Mouse (Mus musculus) granulocyte monocyte progenitor cell, adult 5-6 weeks (primary cell): ENCODE data around the gene Nkx2-3. TPM values are rescaled to one million over a fixed set of nuclear protein-coding genes. Genes with fewer than 3 reads are reported as not detected.

Source experiments
- ATAC-seq: replicated peaks from 2 replicates; pipeline ENCODE4 v1.8.0; 2016; ENCODE audit warnings: mild to moderate bottlenecking, moderate TSS enrichment, inconsistent platforms; ENCODE audit not compliant: poor library complexity, severe bottlenecking
- total RNA-seq, 2 experiments: library from RNA; stranded (forward) in 1 of 2; stranded (reverse) in 1 of 2; fragments of 200-712, 200-1000 nt in 1 of 2; fragments of >200 nt in 1 of 2; fragmentation: Nextera tagmentation in 1 of 2; gene quantifications; 2 replicates each; pipeline ENCODE4 v1.2.3; 2014 to 2017

The Nkx2-3 gene
- total RNA-seq, 2 experiments from 2014 or later, result not detected

GRCm38 (mm10) chr19:43604492-43605120 lies 7.5 kb upstream of the Nkx2-3 start:
- no peak for ATAC-seq

GRCm38 (mm10) chr19:43605666-43606551 lies 6.2 kb upstream of the Nkx2-3 start:
- ATAC-seq, result no peak

GRCm38 (mm10) chr19:43606552-43607530 lies 5.3 kb upstream of the Nkx2-3 start:
- no peak for ATAC-seq

- ATAC-seq, result no peak
Measured at GRCm38 (mm10) chr19:43607842-43608680, 4.1 kb upstream of the Nkx2-3 start.

GRCm38 (mm10) chr19:43608711-43609457 lies 3.2 kb upstream of the Nkx2-3 start:
- no peak for ATAC-seq

- ATAC-seq, result no peak
Measured at GRCm38 (mm10) chr19:43609458-43610330, 2.4 kb upstream of the Nkx2-3 start.

- ATAC-seq, result peak; percentile 51
Measured at GRCm38 (mm10) chr19:43610341-43610848, 1.7 kb upstream of the Nkx2-3 start.

- no peak for ATAC-seq
Measured at GRCm38 (mm10) chr19:43611110-43611509, 1.0 kb upstream of the Nkx2-3 start.

- no peak for ATAC-seq
Measured at GRCm38 (mm10) chr19:43611561-43611960, 564 bp upstream of the Nkx2-3 start.

GRCm38 (mm10) chr19:43612501-43612971 lies 411 bp downstream of the Nkx2-3 start:
- no peak for ATAC-seq

- ATAC-seq, result no peak
Measured at GRCm38 (mm10) chr19:43613293-43614130, 1.4 kb downstream of the Nkx2-3 start.

GRCm38 (mm10) chr19:43614341-43615073 lies 2.4 kb downstream of the Nkx2-3 start:
- ATAC-seq, result peak; percentile 13

- no peak for ATAC-seq
Measured at GRCm38 (mm10) chr19:43615074-43615445, 2.9 kb downstream of the Nkx2-3 start.

GRCm38 (mm10) chr19:43615571-43616414 lies 3.7 kb downstream of the Nkx2-3 start:
- no peak for ATAC-seq

GRCm38 (mm10) chr19:43616415-43616861 lies 4.3 kb downstream of the Nkx2-3 start:
- ATAC-seq, result no peak
